Mouse (Mus musculus) thymus, postnatal 4 days (tissue): ENCODE measurements around the gene Brap.
A peak's percentile ranks its signal among the peaks of the same experiment; 100 is the strongest.
"Not testable (repeated sequence)": the region's sequence is repeated elsewhere in the genome, so short reads cannot be mapped to it uniquely, and the experiment has no call there.

Source experiments
- DNase-seq: peaks from one replicate; pipeline ENCODE4 v3.0.0; 2021

Gene Brap

GRCm38 (mm10) chr5:121682250-121682649 is 21.9 kb downstream of the Brap start:
- DNase-seq = no peak

- no peak for DNase-seq
Measured at GRCm38 (mm10) chr5:121685495-121685894, 25.1 kb downstream of the Brap start.

GRCm38 (mm10) chr5:121686113-121686898 is 25.9 kb downstream of the Brap start:
- DNase-seq = no peak

DNA sequence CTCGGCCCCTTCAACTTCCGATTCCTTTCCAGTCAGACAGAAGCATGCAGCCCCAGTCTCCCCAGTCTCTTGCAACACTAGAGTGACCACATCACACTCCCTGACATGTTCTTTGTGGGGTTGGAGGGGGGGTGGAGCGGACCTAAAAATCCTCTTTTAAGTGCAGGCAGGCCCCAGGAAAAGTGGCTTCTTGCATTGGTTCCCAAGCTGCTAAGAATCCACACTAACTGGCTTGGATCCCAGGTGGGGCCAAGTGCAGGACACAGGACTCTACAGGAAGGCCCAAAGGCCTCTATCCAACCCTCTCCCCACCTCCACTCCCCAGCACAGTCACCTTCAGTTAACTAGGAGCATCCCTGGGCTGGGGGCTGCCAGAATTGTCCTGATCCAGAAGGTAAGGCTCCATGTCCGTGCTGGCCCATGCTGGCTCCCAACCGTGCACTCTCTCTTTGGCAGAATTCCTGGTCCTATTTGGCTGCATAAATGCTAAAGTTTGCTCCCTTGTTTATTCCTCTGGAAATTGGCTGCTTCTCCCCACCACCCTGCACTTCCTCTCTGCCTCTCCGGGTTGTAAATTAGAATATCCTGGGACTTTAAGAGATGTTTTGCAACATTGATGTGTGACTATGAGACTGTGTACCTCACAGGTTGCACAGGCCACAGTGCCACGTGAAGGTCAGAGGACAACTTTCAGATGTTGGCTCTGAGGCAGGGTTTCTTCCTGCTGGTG is 30.3 kb downstream of the Brap start:
- no peak for DNase-seq

DNA sequence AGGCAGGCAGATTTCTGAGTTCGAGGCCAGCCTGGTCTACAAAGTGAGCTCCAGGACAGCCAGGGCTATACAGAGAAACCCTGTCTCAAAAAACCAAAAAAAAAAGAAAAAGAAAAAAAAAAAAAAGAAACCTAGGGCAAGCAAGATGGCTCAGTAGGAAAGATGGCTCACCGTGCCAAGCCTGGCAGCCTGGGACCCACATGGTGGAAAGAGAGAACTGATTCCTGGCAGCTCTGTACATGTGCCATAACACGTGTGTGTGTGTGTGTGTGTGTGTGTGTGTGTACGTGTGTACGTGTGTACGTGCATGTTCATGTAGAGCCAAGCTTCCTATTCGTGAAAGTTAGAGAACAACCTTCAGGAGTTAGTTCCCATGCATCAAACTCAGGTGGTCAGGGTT is 31.1 kb downstream of the Brap start:
- not testable (repeated sequence) for DNase-seq

DNA sequence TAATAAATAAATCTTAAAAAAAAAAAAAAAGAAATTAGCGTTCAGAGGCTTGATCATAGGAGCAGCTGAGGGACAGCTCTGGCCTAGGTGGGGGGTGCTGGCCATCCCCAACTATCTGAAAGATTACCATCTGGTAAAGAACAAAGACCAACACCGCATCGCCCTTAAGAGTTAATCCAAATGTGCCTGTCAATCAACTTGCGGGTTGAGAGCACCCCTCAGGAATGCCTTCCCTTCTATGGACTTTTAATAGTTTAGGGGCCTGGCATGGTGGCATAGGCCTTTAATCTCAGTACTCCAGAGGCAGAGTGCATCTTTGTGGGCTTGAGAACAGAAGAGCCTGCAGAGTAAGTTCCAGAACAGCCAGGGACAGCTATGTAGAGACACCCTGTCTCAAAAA is 32.5 kb downstream of the Brap start:
- DNase-seq = no peak

DNA sequence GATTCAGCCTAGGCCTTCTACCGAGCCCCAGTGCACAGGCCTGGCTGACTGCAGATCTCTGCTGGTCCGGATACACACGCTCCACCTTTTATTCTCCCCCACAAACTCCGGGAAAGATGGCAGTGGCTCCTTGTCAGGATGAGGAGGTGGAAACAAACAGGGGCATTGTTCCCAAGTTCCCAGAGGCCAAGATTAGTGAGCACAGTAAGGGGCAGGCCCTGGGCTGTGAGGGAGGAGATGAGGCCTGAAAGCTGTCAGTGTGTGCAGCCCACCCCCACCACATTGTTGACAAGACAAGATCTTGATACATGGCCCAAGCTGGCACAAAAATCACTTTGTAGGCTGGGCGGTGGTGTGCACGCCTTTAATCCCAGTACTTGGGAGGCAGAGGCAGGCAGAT is 36.4 kb downstream of the Brap start:
- no peak for DNase-seq

DNA sequence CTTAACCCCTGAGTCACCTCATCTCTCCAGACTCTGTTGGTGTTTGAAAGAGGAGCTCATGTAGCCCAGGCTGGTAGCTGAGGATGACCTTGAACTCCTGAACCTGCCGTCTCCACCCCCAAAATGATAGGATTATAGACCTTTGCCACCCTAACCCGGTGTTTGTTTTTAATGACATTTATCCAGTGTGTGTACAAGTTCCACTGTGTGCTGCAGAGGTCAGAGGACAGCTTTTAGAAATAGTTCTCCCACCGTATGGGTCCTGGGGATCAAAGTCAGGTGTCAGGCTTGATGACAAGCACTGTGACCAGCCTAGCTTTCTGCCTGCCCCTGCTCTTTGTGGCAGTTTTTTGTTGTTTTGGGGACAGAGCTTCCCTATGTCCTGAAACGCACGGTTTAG is 39.5 kb downstream of the Brap start:
- DNase-seq = no peak

DNA sequence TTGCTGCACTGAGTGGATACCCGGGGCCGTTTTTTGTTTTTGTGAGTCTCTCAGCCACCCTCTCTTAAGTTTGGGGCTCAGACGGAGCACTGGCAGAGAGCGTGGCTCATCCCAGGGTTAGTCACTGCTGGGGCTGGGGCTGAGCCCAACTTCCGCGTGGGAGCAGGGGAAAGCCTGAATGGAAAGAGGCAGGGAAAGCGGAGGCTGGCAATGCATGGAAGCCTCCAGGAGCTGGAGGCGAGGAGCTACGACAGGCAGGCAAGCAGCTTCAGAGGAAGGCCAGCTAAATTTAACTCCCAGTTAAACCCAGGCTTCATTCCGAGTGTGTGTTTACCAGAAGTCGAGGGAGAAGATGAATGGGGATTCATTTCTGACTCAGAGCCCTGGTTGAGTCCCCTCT is 40.1 kb downstream of the Brap start:
- no peak for DNase-seq

DNA sequence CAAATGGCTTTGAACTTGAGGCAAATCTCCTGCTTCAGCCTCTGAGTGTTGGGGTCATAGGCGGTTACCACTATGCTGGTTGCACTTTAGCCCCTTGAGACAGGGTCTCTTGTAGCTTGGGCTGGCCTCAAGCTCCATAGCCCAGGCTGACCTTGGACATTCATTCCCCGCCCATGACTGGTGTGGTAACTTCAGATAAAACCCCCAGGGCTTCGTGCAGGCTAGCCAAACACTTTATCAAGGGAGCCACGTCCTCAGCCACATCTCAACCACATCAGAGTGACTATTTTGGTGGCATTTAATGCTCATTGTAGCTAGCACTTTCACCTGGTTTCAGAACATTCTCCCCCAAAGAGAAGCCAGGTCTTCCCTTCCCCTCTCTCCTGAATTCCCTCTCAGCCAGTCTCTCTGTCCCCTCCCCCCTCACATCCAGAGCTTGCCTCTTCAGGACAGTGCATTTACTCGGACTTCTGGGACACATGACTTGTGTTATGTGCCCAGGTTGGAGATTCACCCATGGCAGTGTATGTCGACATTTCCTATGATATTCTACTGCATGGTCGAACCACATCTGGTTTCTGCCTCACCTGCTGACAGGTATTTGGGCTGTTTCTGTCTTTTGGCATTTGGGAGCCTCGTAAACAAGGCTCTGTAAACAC is 40.9 kb downstream of the Brap start:
- no peak for DNase-seq

- no peak for DNase-seq
Measured at GRCm38 (mm10) chr5:121703341-121703740, 43.0 kb downstream of the Brap start.

GRCm38 (mm10) chr5:121704512-121705248 is 44.3 kb downstream of the Brap start:
- DNase-seq = no peak

DNA sequence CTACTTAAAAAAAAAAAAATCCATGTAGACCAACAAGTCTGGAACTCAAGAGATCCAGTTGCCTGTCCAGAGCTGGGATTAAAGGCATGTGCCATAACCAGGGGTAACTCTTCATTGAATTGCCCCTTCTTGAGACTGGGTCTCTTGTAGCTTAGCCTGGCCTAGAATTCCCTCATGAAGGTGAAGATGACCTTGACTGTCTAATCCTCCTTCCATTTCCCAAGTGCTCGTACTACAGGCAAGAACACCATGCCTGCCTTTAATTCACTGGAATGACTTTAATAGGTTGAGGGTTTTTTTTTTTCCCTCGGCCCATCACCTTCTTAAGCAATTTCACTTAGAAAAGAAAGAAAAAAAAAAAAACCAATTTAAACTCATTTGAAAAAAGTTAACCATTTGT is 50.0 kb downstream of the Brap start:
- DNase-seq = no peak

- no peak for DNase-seq
Measured at GRCm38 (mm10) chr5:121710851-121711173, 50.4 kb downstream of the Brap start.

GRCm38 (mm10) chr5:121711174-121711927 is 51.0 kb downstream of the Brap start, which contains the start of gene Atxn2:
TSS of gene Atxn2 (plus strand) at chr5:121711337.
- DNase-seq = peak; percentile 88

DNA sequence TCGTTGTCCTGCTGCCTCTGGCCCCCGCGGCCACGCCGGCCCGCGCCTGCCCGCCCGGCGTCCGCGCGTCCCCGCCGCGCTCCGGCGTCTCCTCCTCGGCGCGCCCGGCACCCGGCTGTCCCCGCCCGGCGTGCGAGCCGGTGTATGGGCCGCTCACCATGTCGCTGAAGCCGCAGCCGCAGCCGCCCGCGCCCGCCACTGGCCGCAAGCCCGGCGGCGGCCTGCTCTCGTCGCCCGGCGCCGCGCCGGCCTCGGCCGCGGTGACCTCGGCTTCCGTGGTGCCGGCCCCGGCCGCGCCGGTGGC is 51.5 kb downstream of the Brap start:
- no peak for DNase-seq

GRCm38 (mm10) chr5:121712232-121712933 is 52.0 kb downstream of the Brap start:
- DNase-seq = peak; percentile 62

DNA sequence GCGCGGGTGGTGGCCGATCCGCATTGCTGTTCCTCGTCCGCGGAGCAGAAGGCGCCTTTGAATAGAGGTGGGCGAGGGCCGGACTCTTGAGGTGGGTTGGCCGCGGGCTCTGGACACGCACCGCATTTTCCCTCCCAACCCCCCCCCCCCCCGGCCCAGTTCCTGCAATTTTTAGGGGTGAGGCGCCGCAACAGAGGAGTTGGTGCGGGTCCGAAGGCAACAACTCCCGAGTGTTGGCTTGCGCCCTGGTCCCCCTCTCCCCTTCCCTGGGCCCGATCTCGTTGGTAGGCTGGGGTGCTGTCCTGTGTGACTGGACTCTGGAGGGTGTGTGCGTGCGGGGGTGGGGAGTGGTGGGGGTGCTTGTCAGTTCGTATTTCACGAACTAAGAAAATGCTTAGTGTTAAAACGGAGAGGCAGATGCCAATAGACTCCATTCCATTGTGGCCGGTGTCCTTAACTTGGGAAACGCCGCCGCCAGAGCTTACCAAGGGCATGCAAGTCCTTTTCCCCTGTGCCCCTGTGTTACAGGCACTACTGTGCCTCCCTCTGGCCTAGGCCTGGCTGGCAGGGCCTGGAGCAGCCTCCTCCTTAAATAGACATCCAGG is 52.7 kb downstream of the Brap start:
- peak; percentile 58 for DNase-seq

- peak; percentile 22 for DNase-seq
Measured at GRCm38 (mm10) chr5:121714331-121714730, 54.0 kb downstream of the Brap start.

GRCm38 (mm10) chr5:121714928-121715327 is 54.6 kb downstream of the Brap start:
- DNase-seq = no peak

DNA sequence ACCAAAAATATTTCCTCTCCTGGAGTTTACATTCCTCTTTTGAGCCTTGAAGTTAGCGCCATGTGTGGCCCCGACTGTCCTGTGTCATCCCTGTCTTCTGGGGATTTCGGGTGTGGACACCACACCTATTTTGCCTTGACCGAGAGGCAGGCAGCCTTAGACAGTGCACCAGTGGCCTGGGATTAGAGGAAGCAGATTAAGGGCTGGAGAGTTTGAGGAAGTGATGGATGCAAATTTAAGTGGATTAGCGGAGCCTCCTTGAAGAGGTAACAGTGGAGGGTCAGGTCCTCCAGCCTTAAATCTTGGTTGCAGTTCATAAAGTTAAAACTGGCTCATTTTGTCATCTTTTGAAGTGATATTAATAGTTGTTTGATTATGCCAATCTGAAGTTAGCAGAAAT is 58.1 kb downstream of the Brap start:
- DNase-seq = no peak
